Mouse (Mus musculus) CD8-positive naive resting alpha-beta T cell, adult 2 months (primary cell): ENCODE data around the gene Fut1.

Source experiments
- DNase-seq, 2 experiments: peaks; one replicate each; pipeline ENCODE4 v3.0.0; 2022; ENCODE audit warnings: low read depth in 2 of 2, low spot score in 2 of 2

Fut1 gene

GRCm38 (mm10) chr7:45667761-45668160, 50.7 kb downstream of the Fut1 start:
- no peak for DNase-seq

- DNase-seq: no peak
Measured at GRCm38 (mm10) chr7:45668921-45669320, 51.8 kb downstream of the Fut1 start.
